ENCODE assay signal across 9 mouse cellular contexts in the genomic region with DNA sequence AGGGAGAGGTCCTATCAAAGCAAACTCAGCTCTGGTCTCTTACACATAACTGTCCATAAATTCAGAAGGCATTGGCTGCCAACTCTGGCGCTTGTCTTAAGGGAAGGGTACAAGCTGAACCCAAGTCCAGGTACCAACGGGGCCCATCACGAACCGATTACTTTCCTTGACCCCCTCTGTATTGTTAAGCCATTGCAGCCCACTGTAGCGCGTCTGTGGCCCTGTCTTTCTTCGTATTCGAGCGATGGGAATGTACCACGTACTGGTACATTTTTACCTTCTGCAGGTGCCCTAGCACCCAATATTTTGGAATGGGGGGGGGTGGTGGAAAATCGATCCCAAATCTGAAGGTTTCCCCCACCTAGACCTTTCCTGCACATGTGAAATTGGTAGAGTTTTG. TPM values are rescaled to one million over a fixed set of nuclear protein-coding genes. Genes with fewer than 3 reads are reported as not detected.
DNase-seq lines count a peak whose midpoint lies in the region; ATAC-seq lines count a peak whose summit lies in the region.
"Had no signal": no experiment of that assay in that cellular context is flagged by ENCODE, and none has a peak within 500 bp of the region (broad histone marks: within the 10 kb centered on the region; RNA-seq: fewer than 3 reads in every experiment).

No protein-coding gene starts in this region.

- DNase-seq in heart, postnatal 36 days: no peak
- DNase-seq in hindbrain, embryonic 14.5 days (ENCODE audit: low spot score): no peak
- DNase-seq in MN1 (ENCODE audit: low spot score): no peak
- no peak for DNase-seq in layer of hippocampus, adult 8-10 months (ENCODE audit: low spot score in 2 of 2)
- no peak for DNase-seq in kidney, adult 9 months

- WGBS in heart, embryonic 16.5 days: 81% methylated on average over 11 of the region's 11 CpGs
- 83% methylated on average over 11 of the region's 11 CpGs for WGBS in embryonic facial prominence, embryonic 12.5 days
- 85% methylated on average over 11 of the region's 11 CpGs for WGBS in hindbrain, embryonic 14.5 days
- 82% methylated on average over 11 of the region's 11 CpGs for WGBS in midbrain, embryonic 13.5 days

- no peaks in the 10 kb centered on the region for H3K9me3 ChIP-seq in heart, embryonic 16.5 days (replicated peaks; ENCODE audit: control insufficient read depth, low read length)
- H3K9me3 ChIP-seq in embryonic facial prominence, embryonic 12.5 days: no peaks in the 10 kb centered on the region
- H3K9me3 ChIP-seq in hindbrain, embryonic 14.5 days (ENCODE audit: control insufficient read depth, low read length): no peaks in the 10 kb centered on the region
- no peaks in the 10 kb centered on the region for H3K9me3 ChIP-seq in midbrain, embryonic 13.5 days

- intact Hi-C loops in heart, postnatal 36 days (cut with DNase I): no loop called here

- peak overlapping the region; percentile 90 for H3K27ac ChIP-seq in heart, embryonic 16.5 days (ENCODE audit: low read length)
- peak overlapping the region; percentile 56 for H3K27ac ChIP-seq in embryonic facial prominence, embryonic 12.5 days
- peak overlapping the region; percentile 98 for H3K27ac ChIP-seq in hindbrain, embryonic 14.5 days
- H3K27ac ChIP-seq in midbrain, embryonic 13.5 days: peak overlapping the region; percentile 94

- H3K4me3 ChIP-seq in heart, embryonic 16.5 days (ENCODE audit: low read length): no peak overlapping the region
- peak overlapping the region; percentile 24 for H3K4me3 ChIP-seq in embryonic facial prominence, embryonic 12.5 days
- H3K4me3 ChIP-seq in hindbrain, embryonic 14.5 days (replicated peaks; ENCODE audit: low read length): peak overlapping the region; percentile 29
- H3K4me3 ChIP-seq in midbrain, embryonic 13.5 days (replicated peaks): peak overlapping the region; percentile 38

- no peaks in the 10 kb centered on the region for H3K36me3 ChIP-seq in heart, embryonic 16.5 days (ENCODE audit: control insufficient read depth, insufficient read depth)
- H3K36me3 ChIP-seq in embryonic facial prominence, embryonic 12.5 days: no peaks in the 10 kb centered on the region
- H3K36me3 ChIP-seq in hindbrain, embryonic 14.5 days (replicated peaks; ENCODE audit: control insufficient read depth, insufficient read depth): no peaks in the 10 kb centered on the region
- no peaks in the 10 kb centered on the region for H3K36me3 ChIP-seq in midbrain, embryonic 13.5 days

- peaks cover 37% of the 10 kb centered on the region for H3K4me1 ChIP-seq in heart, embryonic 16.5 days (ENCODE audit: control insufficient read depth, insufficient read depth, low read length)
- H3K4me1 ChIP-seq in embryonic facial prominence, embryonic 12.5 days: peaks cover 19% of the 10 kb centered on the region
- peaks cover 13% of the 10 kb centered on the region for H3K4me1 ChIP-seq in hindbrain, embryonic 14.5 days (replicated peaks; ENCODE audit: control insufficient read depth, insufficient read depth, low read length)
- peaks cover 30% of the 10 kb centered on the region for H3K4me1 ChIP-seq in midbrain, embryonic 13.5 days (replicated peaks)

- ATAC-seq in heart, embryonic 16.5 days (replicated peaks; ENCODE audit: extremely low read depth, insufficient read depth, low FRiP score): no peak
- ATAC-seq in embryonic facial prominence, embryonic 12.5 days (ENCODE audit: insufficient number of reproducible peaks, insufficient read depth, low FRiP score, low TSS enrichment): no peak
- ATAC-seq in hindbrain, embryonic 14.5 days (ENCODE audit: low FRiP score): no peak
- no peak for ATAC-seq in midbrain, embryonic 13.5 days

- H3K4me2 ChIP-seq in heart, embryonic 16.5 days (ENCODE audit: low read depth, low read length): peak overlapping the region; percentile 64
- peak overlapping the region; percentile 83 for H3K4me2 ChIP-seq in embryonic facial prominence, embryonic 12.5 days (replicated peaks)
- peak overlapping the region; percentile 57 for H3K4me2 ChIP-seq in hindbrain, embryonic 14.5 days (replicated peaks)
- peak overlapping the region; percentile 90 for H3K4me2 ChIP-seq in midbrain, embryonic 13.5 days (replicated peaks)

- H3K9ac ChIP-seq in heart, embryonic 16.5 days (ENCODE audit: low read length): peak overlapping the region; percentile 77
- H3K9ac ChIP-seq in embryonic facial prominence, embryonic 12.5 days: peak overlapping the region; percentile 50
- H3K9ac ChIP-seq in hindbrain, embryonic 14.5 days: peak overlapping the region; percentile 74
- H3K9ac ChIP-seq in midbrain, embryonic 13.5 days (replicated peaks): peak overlapping the region; percentile 73

- no peaks in the 10 kb centered on the region for H3K27me3 ChIP-seq in heart, embryonic 16.5 days (ENCODE audit: control insufficient read depth, insufficient read depth, low read length)
- H3K27me3 ChIP-seq in embryonic facial prominence, embryonic 12.5 days: no peaks in the 10 kb centered on the region
- H3K27me3 ChIP-seq in hindbrain, embryonic 14.5 days (ENCODE audit: control insufficient read depth, insufficient read depth, low read length): no peaks in the 10 kb centered on the region
- no peaks in the 10 kb centered on the region for H3K27me3 ChIP-seq in midbrain, embryonic 13.5 days
- H3K27me3 ChIP-seq: Patski had no signal

RNA-seq across cellular contexts. Expression of a gene that starts 1.6 kb away (rescaled TPM):
- polyA plus RNA-seq in heart, embryonic 16.5 days (2015; fragmentation: Nextera tagmentation; extraction: Ambion mirVana): 43.3 and 46.5 TPM in 2 replicates
- total RNA-seq in heart, postnatal 36 days (2021): 1 to 10 TPM; 4.2 to 6.1 TPM
- 36.8 and 43.5 TPM in 2 replicates for polyA plus RNA-seq in embryonic facial prominence, embryonic 12.5 days (2016; fragmentation: Nextera tagmentation; extraction: Ambion mirVana)
- polyA plus RNA-seq in hindbrain, embryonic 14.5 days (2014; fragmentation: Nextera tagmentation; extraction: Ambion mirVana): 40.3 and 40.7 TPM in 2 replicates
- polyA plus RNA-seq in midbrain, embryonic 13.5 days (2015; fragmentation: Nextera tagmentation; extraction: Ambion mirVana): 31.7 and 42.5 TPM in 2 replicates
- 10 to 100 TPM; 14.8 to 21.0 (median 19.0) TPM for total RNA-seq in layer of hippocampus, adult 8-10 months (2022)

RNA-seq across cellular contexts. Expression of a gene that starts 12.7 kb away (rescaled TPM):
- 11.2 and 12.0 TPM in 2 replicates for polyA plus RNA-seq in heart, embryonic 16.5 days (2015; fragmentation: Nextera tagmentation; extraction: Ambion mirVana)
- total RNA-seq in heart, postnatal 36 days (2021): 10 to 100 TPM; 16.0 to 17.1 TPM
- polyA plus RNA-seq in embryonic facial prominence, embryonic 12.5 days (2016; fragmentation: Nextera tagmentation; extraction: Ambion mirVana): 12.3 and 12.6 TPM in 2 replicates
- 18.6 and 24.3 TPM in 2 replicates for polyA plus RNA-seq in hindbrain, embryonic 14.5 days (2014; fragmentation: Nextera tagmentation; extraction: Ambion mirVana)
- polyA plus RNA-seq in midbrain, embryonic 13.5 days (2015; fragmentation: Nextera tagmentation; extraction: Ambion mirVana): 11.3 and 13.5 TPM in 2 replicates
- 10 to 100 TPM; 30.8 to 33.3 (median 31.5) TPM for total RNA-seq in layer of hippocampus, adult 8-10 months (2022)

RNA-seq across cellular contexts. Expression of a gene that starts 16.1 kb away (rescaled TPM):
- 84.1 and 91.1 TPM in 2 replicates for polyA plus RNA-seq in heart, embryonic 16.5 days (2015; fragmentation: Nextera tagmentation; extraction: Ambion mirVana)
- 10 to 100 TPM; 50.5 to 72.7 TPM for total RNA-seq in heart, postnatal 36 days (2021)
- 84.3 and 85.0 TPM in 2 replicates for polyA plus RNA-seq in embryonic facial prominence, embryonic 12.5 days (2016; fragmentation: Nextera tagmentation; extraction: Ambion mirVana)
- polyA plus RNA-seq in hindbrain, embryonic 14.5 days (2014; fragmentation: Nextera tagmentation; extraction: Ambion mirVana): 324 and 368 TPM in 2 replicates
- polyA plus RNA-seq in midbrain, embryonic 13.5 days (2015; fragmentation: Nextera tagmentation; extraction: Ambion mirVana): 175 and 188 TPM in 2 replicates
- 100 to 1,000 TPM; 926 to 962 (median 934) TPM for total RNA-seq in layer of hippocampus, adult 8-10 months (2022)

RNA-seq across cellular contexts. Expression of a gene that starts 22.8 kb away (rescaled TPM):
- 19.6 and 21.9 TPM in 2 replicates for polyA plus RNA-seq in heart, embryonic 16.5 days (2015; fragmentation: Nextera tagmentation; extraction: Ambion mirVana)
- total RNA-seq in heart, postnatal 36 days (2021): 10 to 100 TPM; 34.2 to 82.1 TPM
- polyA plus RNA-seq in embryonic facial prominence, embryonic 12.5 days (2016; fragmentation: Nextera tagmentation; extraction: Ambion mirVana): 11.4 and 11.5 TPM in 2 replicates
- 9.6 and 10.1 TPM in 2 replicates for polyA plus RNA-seq in hindbrain, embryonic 14.5 days (2014; fragmentation: Nextera tagmentation; extraction: Ambion mirVana)
- polyA plus RNA-seq in midbrain, embryonic 13.5 days (2015; fragmentation: Nextera tagmentation; extraction: Ambion mirVana): 8.6 and 10.5 TPM in 2 replicates
- total RNA-seq in layer of hippocampus, adult 8-10 months (2022): 100 to 1,000 TPM in 2 of 4 experiments, 10 to 100 TPM in 2; 91.2 to 107 (median 97.7) TPM

RNA-seq across cellular contexts. Expression of a gene that starts 26.8 kb away (rescaled TPM):
- polyA plus RNA-seq in heart, embryonic 16.5 days (2015; fragmentation: Nextera tagmentation; extraction: Ambion mirVana): 85.7 and 95.3 TPM in 2 replicates
- total RNA-seq in heart, postnatal 36 days (2021): 1 to 10 TPM in 1 of 2 experiments, under 1 TPM in 1; 0.72 to 1.2 TPM
- 148 and 152 TPM in 2 replicates for polyA plus RNA-seq in embryonic facial prominence, embryonic 12.5 days (2016; fragmentation: Nextera tagmentation; extraction: Ambion mirVana)
- 17.0 and 22.0 TPM in 2 replicates for polyA plus RNA-seq in hindbrain, embryonic 14.5 days (2014; fragmentation: Nextera tagmentation; extraction: Ambion mirVana)
- polyA plus RNA-seq in midbrain, embryonic 13.5 days (2015; fragmentation: Nextera tagmentation; extraction: Ambion mirVana): 61.3 and 62.6 TPM in 2 replicates
- 1 to 10 TPM in 2 of 4 experiments, under 1 TPM in 2; 0.52 to 1.6 (median 0.88) TPM for total RNA-seq in layer of hippocampus, adult 8-10 months (2022)
